Mouse (Mus musculus): ENCODE results near the gene Rasa4.

DNA sequence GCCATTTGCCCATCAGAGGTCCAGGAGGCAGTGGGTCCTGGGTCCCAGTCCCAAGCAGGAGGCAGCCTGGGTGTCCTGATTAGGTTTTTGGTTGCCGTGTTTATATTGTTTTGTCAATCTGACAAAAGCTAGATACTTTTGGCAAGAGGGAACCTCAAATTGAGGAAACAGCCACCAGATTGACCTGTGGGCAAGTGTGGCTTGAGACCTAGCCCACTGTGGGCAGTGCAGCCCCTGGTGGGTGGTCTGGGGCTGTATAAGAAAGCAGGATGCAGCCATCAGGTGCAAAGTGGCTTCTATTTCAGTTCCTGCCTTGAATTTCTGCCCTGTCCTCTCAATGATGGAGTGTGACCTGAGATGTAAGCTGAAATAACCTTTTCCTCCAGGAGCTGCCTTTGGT, 48.4 kb upstream of the Rasa4 start:
- TF ChIP-seq CTCF (conservative IDR thresholded peaks at IDR 0.05; ENCODE audit: insufficient read depth, insufficient read length, low read depth, low read length) (no peak), POLR2A (IDR thresholded peaks at IDR 0.05; ENCODE audit: low read depth, low read length) (no peak)
